Mouse (Mus musculus): ENCODE data around the gene Dnaaf1. TPM values are rescaled to one million over a fixed set of nuclear protein-coding genes. Genes with fewer than 3 reads are reported as not detected.

Gene Dnaaf1
- polyA plus RNA-seq, 1 experiment, result not detected

DNA sequence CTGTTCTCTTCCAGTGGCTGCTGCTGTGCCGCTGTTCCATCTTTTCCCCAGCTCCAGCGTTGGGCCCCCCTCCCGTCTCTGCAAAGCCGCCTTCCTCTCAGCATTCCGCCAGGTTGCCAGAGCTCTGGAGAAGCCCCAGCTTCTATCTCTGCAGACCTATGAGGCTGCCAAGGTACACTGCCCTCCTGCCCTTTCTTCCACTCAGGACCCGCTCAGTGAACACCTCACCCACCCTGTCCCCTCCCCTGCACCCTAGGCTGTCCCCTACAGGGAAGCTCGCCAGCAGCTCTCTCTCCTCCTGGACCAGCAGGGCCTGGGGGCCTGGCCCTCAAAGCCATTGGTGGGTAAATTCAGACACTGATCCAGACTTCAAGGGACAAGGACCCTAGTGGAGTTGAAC, 41.3 kb downstream of the Dnaaf1 start:
- no peaks in the 10 kb centered on the region for H3K9me3 ChIP-seq (ENCODE audit: control insufficient read depth, low read length)
- H3K4me1 ChIP-seq (ENCODE audit: control insufficient read depth), result no peaks in the 10 kb centered on the region
- no peak overlapping the region for H3K4me3 ChIP-seq (replicated peaks)
- TF ChIP-seq TAL1 (IDR thresholded peaks at IDR 0.05; ENCODE audit: low read length), result no peak
- TF ChIP-seq GATA1 (IDR thresholded peaks at IDR 0.05; ENCODE audit: low read length), result no peak
- no peaks in the 10 kb centered on the region for H3K36me3 ChIP-seq (ENCODE audit: control insufficient read depth)
- H3K27me3 ChIP-seq (ENCODE audit: control insufficient read depth), result no peaks in the 10 kb centered on the region; the same call in 1 of the 2 replicates

DNA sequence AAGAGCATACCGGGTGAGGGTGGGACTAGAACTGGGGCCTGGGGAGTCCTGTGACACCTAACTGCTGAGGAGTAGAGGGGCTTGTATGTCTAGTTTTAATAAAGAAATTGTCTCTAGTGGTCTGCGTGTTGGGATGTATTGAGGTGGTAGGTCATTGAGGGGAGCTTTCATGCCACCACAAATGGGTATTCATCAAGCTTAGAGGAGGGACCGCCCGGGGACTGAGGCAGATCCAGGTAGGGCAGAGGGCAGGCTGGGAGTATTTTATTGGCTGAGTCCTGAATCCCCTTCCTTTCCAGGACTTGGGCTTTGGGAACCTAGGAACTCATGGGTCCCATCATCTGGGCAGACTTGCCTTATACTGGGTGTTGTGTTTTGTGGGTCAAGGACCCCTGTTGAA, 41.8 kb downstream of the Dnaaf1 start:
- H3K9me3 ChIP-seq (ENCODE audit: control insufficient read depth, low read length), result no peaks in the 10 kb centered on the region
- H3K36me3 ChIP-seq (ENCODE audit: control insufficient read depth), result no peaks in the 10 kb centered on the region
- H3K27me3 ChIP-seq (ENCODE audit: control insufficient read depth), result no peaks in the 10 kb centered on the region; the same call in 1 of the 2 replicates
- no peaks in the 10 kb centered on the region for H3K4me1 ChIP-seq (ENCODE audit: control insufficient read depth)
- TF ChIP-seq GATA1 (IDR thresholded peaks at IDR 0.05; ENCODE audit: low read length), result no peak
- no peak for TF ChIP-seq TAL1 (IDR thresholded peaks at IDR 0.05; ENCODE audit: low read length)
- H3K4me3 ChIP-seq (replicated peaks), result no peak overlapping the region

DNA sequence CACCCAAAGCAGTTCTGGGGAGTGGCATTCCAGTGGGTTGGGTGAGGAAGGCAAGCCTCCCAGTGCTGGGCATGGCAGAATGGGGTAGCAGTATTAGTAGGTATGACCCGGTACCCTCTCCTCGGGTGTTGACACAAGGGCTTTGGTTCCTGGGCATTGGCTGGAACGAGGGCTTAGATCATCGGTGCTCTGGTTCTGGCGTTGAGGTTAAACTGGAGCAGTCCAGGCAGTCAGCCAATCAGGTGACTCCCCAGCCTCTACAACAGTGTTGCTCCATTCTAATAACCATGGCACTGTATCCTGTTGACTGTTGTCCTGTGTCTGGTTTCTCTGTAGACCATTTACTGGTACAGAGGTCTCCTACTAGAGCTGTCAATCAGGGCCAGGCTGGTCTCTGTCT, 42.6 kb downstream of the Dnaaf1 start:
- Histone ChIP-seq H3K36me3 (ENCODE audit: control insufficient read depth) (no peaks in the 10 kb centered on the region), H3K4me3 (replicated peaks) (no peak overlapping the region), H3K27me3 (ENCODE audit: control insufficient read depth) (no peaks in the 10 kb centered on the region; the same call in 1 of the 2 replicates), H3K4me1 (ENCODE audit: control insufficient read depth) (no peaks in the 10 kb centered on the region), H3K9me3 (ENCODE audit: control insufficient read depth, low read length) (no peaks in the 10 kb centered on the region)
- TF ChIP-seq TAL1 (IDR thresholded peaks at IDR 0.05; ENCODE audit: low read length), result no peak
- TF ChIP-seq GATA1 (IDR thresholded peaks at IDR 0.05; ENCODE audit: low read length), result no peak

DNA sequence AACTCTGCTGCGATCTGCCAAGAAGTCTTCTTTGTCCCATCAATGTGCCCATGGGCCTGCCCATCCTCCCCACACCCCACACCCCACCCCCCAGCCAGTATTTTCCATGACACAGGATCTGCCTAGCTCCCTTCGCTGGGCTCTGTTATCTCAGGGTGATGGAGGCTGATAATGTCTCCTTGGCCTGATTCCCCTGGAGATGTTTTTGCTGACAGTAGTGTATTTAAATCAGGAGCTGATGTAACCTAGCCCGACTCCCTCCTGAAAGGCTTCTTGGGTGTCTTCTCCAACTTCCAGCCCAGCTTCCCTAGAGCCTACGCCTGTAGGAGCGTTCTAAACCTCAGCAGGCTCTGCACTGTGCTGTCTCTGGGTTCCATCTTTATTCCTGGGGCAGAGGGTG, 43.9 kb downstream of the Dnaaf1 start:
- Histone ChIP-seq H3K36me3 (ENCODE audit: control insufficient read depth) (no peaks in the 10 kb centered on the region), H3K9me3 (ENCODE audit: control insufficient read depth, low read length) (no peaks in the 10 kb centered on the region), H3K4me1 (ENCODE audit: control insufficient read depth) (no peaks in the 10 kb centered on the region), H3K27me3 (ENCODE audit: control insufficient read depth) (no peaks in the 10 kb centered on the region), H3K4me3 (replicated peaks) (no peak overlapping the region)
- no peak for TF ChIP-seq TAL1 (IDR thresholded peaks at IDR 0.05; ENCODE audit: low read length)
- TF ChIP-seq GATA1 (IDR thresholded peaks at IDR 0.05; ENCODE audit: low read length), result no peak

DNA sequence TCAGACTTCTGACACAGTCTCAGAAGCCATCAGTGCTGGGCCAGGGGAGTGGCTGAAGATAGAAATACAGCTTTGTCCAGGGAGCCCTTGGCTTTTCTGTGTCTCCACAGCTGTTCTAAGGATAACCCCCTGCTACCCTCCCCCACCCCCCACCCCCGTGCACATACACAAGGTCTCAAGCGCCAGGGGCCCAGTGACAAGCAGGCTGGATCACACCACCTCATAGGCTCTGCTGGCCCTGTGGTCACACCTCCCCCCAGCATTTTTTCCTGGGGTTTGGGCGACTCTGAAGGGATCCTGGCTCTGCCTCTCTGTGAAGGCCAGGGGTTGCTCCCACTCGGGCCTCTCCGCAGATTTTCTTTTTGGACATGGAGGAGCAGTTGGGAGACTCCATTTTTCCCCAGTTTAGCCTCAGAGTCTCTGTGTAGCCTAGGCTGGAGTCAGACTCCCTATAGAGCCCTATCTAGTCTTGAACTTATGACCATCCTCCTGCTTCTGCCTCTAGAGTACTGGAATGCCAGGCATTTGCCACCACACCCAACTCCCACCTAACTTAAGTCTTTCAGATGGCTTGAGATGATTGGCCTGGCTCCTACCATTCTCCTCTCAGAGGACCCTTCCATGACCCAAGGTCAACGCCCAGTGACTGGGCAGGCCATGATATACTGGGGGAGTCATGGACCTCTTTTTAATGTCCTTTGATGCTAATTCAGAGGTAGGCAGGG, 45.2 kb downstream of the Dnaaf1 start:
- Histone ChIP-seq H3K4me3 (replicated peaks) (no peak overlapping the region), H3K27me3 (ENCODE audit: control insufficient read depth) (no peaks in the 10 kb centered on the region), H3K9me3 (ENCODE audit: control insufficient read depth, low read length) (no peaks in the 10 kb centered on the region), H3K4me1 (ENCODE audit: control insufficient read depth) (no peaks in the 10 kb centered on the region), H3K36me3 (ENCODE audit: control insufficient read depth) (no peaks in the 10 kb centered on the region)
- TF ChIP-seq TAL1 (IDR thresholded peaks at IDR 0.05; ENCODE audit: low read length), result no peak
- no peak for TF ChIP-seq GATA1 (IDR thresholded peaks at IDR 0.05; ENCODE audit: low read length)

DNA sequence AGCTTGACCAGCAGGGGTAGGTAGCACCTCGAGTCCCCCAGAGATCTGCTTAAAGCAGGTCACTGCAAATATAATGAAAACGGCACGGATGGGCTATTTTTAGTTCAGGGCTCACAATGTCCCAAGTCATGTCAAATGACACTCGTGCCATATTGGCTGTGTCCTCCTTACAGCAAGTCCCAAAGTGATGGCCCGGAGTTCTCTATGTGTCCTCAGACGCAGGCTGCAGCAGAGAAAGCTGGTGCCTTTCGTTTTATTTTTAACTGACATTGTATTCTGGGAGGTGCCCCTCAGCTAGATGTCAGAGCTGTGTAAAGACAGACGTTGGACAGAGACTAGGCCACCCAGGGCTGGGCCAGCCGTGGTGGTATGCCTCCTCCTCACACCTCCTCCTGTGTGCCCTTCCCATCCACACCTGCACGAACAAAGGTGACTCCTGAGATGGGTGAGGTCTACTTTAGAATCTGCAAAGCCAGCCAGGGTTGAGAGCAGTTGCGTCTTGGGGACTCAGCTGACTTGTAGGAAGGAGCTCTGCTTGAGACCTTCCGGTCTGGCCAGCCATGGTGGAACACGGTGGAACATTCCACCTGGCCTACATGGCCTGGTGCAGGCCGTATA, 45.9 kb downstream of the Dnaaf1 start:
- H3K36me3 ChIP-seq (ENCODE audit: control insufficient read depth), result no peaks in the 10 kb centered on the region
- TF ChIP-seq GATA1 (IDR thresholded peaks at IDR 0.05; ENCODE audit: low read length) (no peak), TAL1 (IDR thresholded peaks at IDR 0.05; ENCODE audit: low read length) (no peak)
- H3K9me3 ChIP-seq (ENCODE audit: control insufficient read depth, low read length), result no peaks in the 10 kb centered on the region
- H3K4me1 ChIP-seq (ENCODE audit: control insufficient read depth), result no peaks in the 10 kb centered on the region
- no peak overlapping the region for H3K4me3 ChIP-seq (replicated peaks)
- no peaks in the 10 kb centered on the region for H3K27me3 ChIP-seq (ENCODE audit: control insufficient read depth)

DNA sequence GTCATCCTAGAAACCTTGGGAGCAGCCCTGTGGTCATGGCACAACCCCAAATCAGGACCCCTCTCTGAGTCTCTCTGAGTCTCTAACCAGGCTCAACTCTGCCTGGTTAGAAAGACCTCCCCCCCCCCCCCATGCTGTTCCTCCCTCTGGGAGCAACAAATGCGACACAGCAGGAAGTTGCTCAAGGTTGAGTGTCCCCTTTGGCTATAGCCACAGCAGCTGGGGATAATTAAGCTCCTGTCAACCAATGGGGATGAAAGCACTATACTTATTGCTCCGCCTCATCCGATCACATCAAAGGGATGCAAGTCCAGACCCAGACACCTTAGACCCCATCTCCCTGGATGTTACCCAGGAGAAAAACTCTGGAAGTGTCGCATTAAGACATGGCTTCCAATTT, 47.5 kb downstream of the Dnaaf1 start:
- H3K4me1 ChIP-seq (ENCODE audit: control insufficient read depth), result peaks cover 5% of the 10 kb centered on the region
- no peaks in the 10 kb centered on the region for H3K27me3 ChIP-seq (ENCODE audit: control insufficient read depth)
- H3K9me3 ChIP-seq (ENCODE audit: control insufficient read depth, low read length), result no peaks in the 10 kb centered on the region
- H3K36me3 ChIP-seq (ENCODE audit: control insufficient read depth), result no peaks in the 10 kb centered on the region
- no peak overlapping the region for H3K4me3 ChIP-seq (replicated peaks)
- no peak for TF ChIP-seq GATA1 (IDR thresholded peaks at IDR 0.05; ENCODE audit: low read length)
- TF ChIP-seq TAL1 (IDR thresholded peaks at IDR 0.05; ENCODE audit: low read length), result no peak

DNA sequence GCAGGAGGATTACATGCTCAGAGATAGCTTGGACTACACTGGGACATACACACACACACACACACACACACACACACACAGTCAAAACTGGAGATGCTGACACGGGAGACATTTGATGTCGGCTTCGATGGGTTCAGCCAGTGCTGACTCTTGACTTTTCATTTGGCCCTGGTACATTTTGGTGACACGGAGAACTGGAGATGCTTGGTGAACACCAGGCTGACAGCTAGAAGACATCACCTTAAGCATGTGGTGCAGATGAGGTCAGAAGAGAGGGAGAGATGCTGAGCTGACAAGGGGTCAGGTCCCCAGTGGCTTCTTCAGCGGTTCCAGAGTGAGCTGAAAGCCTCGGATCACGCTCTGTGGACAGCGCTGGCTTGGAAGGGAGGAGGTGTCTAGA, 48.0 kb downstream of the Dnaaf1 start:
- Histone ChIP-seq H3K4me3 (replicated peaks) (no peak overlapping the region), H3K9me3 (ENCODE audit: control insufficient read depth, low read length) (no peaks in the 10 kb centered on the region), H3K36me3 (ENCODE audit: control insufficient read depth) (no peaks in the 10 kb centered on the region), H3K27me3 (ENCODE audit: control insufficient read depth) (no peaks in the 10 kb centered on the region), H3K4me1 (ENCODE audit: control insufficient read depth) (peaks cover 9% of the 10 kb centered on the region)
- TF ChIP-seq GATA1 (IDR thresholded peaks at IDR 0.05; ENCODE audit: low read length), result no peak
- TF ChIP-seq TAL1 (IDR thresholded peaks at IDR 0.05; ENCODE audit: low read length), result no peak

DNA sequence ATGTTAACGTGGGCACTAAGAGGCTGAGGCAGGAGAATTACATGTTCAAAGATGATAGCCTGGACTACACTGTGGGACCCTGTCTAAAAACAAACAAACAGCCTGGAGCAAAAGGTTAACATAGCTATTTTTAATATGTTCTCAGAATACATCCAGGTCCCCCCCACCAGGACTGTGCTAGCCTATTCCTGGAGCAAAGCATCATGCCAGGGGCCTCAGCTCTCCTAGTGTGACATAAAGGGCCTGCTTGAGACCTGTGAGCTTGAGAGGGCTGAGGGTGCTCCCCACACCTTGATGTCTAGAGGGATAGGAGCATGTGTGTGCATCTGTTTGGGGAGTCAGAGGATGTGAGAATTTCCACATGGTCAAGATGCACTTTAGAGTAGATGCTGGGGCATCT, 48.7 kb downstream of the Dnaaf1 start:
- H3K4me1 ChIP-seq (ENCODE audit: control insufficient read depth), result peaks cover 9% of the 10 kb centered on the region
- no peak overlapping the region for H3K4me3 ChIP-seq (replicated peaks)
- TF ChIP-seq GATA1 (IDR thresholded peaks at IDR 0.05; ENCODE audit: low read length), result no peak
- no peaks in the 10 kb centered on the region for H3K36me3 ChIP-seq (ENCODE audit: control insufficient read depth)
- H3K9me3 ChIP-seq (ENCODE audit: control insufficient read depth, low read length), result no peaks in the 10 kb centered on the region
- no peaks in the 10 kb centered on the region for H3K27me3 ChIP-seq (ENCODE audit: control insufficient read depth)
